Mouse (Mus musculus) hindbrain, embryonic 10.5 days (tissue): Measurements from ENCODE around the gene Cinp. TPM values are rescaled to one million over a fixed set of nuclear protein-coding genes. Genes with fewer than 3 reads are reported as not detected.
A peak's percentile ranks its signal among the peaks of the same experiment; 100 is the strongest.

Source experiments
- DNase-seq: peaks from one replicate; pipeline ENCODE4 v3.0.0-alpha.2; 2017; ENCODE audit warnings: low spot score
- H3K27ac ChIP-seq: fragments of 300-500 bp; sonication (generic); 2 replicates; pipeline ENCODE4 v1.5.1; 2016; ENCODE audit warnings: mild to moderate bottlenecking, moderate library complexity
- H3K27me3 ChIP-seq: fragments of 300-500 bp; sonication (generic); 2 replicates; pipeline ENCODE4 v1.6.1; 2016; ENCODE audit warnings: mild to moderate bottlenecking; ENCODE audit not compliant: poor library complexity, insufficient read depth, severe bottlenecking
- H3K36me3 ChIP-seq: fragments of 300-500 bp; sonication (generic); 2 replicates; pipeline ENCODE4 v1.6.1; 2016; ENCODE audit warnings: mild to moderate bottlenecking, moderate library complexity
- H3K4me1 ChIP-seq: fragments of 300-500 bp; sonication (generic); replicated peaks from 2 replicates; pipeline ENCODE4 v1.6.1; 2016; ENCODE audit warnings: mild to moderate bottlenecking
- H3K4me3 ChIP-seq: fragments of 300-500 bp; sonication (generic); 2 replicates; pipeline ENCODE4 v1.5.1; 2016; ENCODE audit warnings: mild to moderate bottlenecking, moderate library complexity
- H3K9me3 ChIP-seq: fragments of 300-500 bp; sonication (generic); 2 replicates; pipeline ENCODE4 v1.6.1; 2016; ENCODE audit warnings: mild to moderate bottlenecking, moderate library complexity
- WGBS: fragments of 180-500 bp; shearing (Covaris S2); methylation state at CpG from one replicate; pipeline ENCODE4 v1.1.7; 2016; 5-methylcytosine and 5-hydroxymethylcytosine counted together
- polyA plus RNA-seq: library from polyadenylated mRNA; unstranded; fragments of >200 nt; fragmentation: Nextera tagmentation; extraction: Ambion mirVana; gene quantifications from 2 replicates; pipeline ENCODE4 v1.2.1, GENCODE M21; 2016

Gene Cinp
- 82.0 and 92.8 TPM in 2 replicates for polyA plus RNA-seq

DNA sequence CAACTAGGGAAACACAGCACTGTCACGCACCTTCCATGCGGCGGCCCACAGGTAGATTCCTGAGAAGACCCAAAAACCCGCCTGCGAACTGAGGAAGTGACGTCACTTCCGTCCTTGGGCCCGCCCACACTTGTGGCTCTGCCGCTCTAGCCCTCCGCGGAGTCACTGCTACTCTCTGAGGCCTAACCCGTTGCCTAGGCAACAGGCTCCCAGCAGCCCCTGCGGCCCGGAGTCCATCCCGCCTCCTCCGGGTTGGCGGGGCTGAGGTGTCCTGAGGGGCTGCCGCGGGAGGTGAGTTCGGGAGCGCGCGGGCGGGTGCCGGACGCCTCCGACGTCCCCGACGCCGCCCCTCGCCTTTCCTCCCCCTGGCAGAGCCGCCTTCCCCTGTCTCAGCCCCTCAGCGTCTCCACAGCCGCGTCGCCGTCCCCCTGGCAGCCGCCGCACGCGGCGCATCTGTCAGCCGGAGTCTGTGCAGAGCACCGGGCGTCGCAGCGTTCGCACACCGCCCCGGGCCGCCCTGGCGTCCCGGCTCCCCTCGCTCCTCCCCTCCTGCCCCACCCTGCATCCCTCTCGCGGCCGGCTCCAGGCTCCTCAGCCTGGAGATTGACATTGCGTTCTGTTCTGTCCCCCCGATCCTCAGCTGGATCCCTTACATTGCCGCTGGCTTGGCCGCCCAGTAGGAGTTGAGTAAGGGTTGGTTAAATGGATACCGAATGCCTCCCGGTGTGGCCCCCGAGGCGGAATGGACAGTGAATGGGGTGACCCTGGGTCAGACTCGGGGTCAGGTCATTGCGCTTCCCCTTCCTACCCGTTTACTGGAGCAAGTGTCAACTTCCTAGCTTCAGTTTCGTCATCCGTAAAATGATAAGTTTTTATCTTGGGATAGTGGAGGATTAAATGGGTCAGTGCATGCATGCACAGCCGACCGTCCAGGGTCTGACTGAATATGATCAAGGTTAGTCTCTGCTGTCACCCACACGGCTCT lies at the start of gene Cinp, which contains the start of gene Tecpr2:
TSS of gene Cinp (minus strand) at position 110 of the 985 bp plus-strand sequence.
TSS of gene Tecpr2 (plus strand) at position 229 of the 985 bp plus-strand sequence.
- WGBS = 1% methylated on average over 74 of the region's 74 CpGs
- peak within 1 kb of the TSS; percentile 95 for H3K4me3 ChIP-seq
- peak within 1 kb of the TSS; percentile 95 for H3K27ac ChIP-seq
- H3K4me1 ChIP-seq = peaks cover 29% of the 10 kb centered on the region
- peaks cover 4% of the 10 kb centered on the region; the same call in 1 of the 2 replicates for H3K36me3 ChIP-seq
- DNase-seq = peak; percentile 97
- H3K9me3 ChIP-seq = no peaks in the 10 kb centered on the region
- no peaks in the 10 kb centered on the region for H3K27me3 ChIP-seq

DNA sequence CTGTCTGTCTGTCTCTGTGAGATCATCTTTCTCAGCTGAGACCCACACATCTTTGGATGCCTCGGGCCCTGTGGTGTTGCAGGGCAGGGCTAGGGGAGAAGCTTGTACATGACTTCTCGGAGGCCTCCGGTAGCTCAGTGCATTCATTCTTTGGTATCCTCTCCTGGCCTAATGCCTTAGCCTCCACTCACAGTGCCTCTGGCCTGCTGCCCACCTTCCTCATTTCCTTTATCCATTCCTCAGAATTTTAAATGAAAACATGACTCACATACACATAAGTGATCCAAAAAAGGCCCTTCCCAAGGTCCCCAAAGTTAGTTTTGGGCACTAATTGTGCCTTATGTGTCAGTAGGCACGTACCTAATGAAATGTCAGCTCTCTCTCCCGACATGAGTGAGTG lies 48.6 kb upstream of the Cinp start:
- Histone ChIP-seq H3K27ac (no peak overlapping the region), H3K9me3 (no peaks in the 10 kb centered on the region), H3K4me1 (0 out of 2 replicates have a peak, but pooled peaks cover 5% of the 10 kb centered on the region), H3K4me3 (no peak overlapping the region), H3K27me3 (no peaks in the 10 kb centered on the region), H3K36me3 (peaks cover 68% of the 10 kb centered on the region)
- DNase-seq = no peak
- 93% methylated on average over 5 of the region's 5 CpGs for WGBS

DNA sequence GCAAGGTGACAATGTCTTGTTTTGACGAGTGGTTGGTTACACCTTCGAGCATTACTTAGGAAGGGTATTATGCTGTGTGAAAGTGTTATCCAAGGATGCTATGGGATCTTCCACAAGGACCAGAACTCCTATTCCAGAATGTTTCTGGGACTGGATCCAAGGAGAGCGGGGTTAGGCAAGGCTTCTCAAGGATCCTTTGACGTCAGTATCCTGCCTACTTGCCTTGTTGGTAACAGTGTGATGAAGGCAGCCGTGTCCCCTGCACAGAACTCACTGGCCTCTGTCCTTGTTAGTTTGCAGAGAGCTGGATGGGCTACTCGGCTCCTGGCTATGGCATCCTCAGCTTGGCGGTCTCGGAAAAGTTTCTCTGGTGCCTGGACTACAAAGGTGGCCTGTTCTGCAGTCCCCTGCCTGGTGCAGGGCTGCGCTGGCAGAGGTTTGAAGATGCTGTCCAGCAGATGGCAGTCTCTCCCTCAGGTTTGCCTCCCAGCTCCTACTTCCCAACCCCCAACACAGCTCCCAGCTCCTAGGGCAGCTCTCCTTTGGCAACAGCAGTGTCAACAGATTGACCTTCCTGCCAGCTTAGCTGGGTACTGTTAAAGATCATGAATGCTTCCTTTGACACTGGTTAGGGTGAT lies 47.2 kb upstream of the Cinp start:
- no peak overlapping the region for H3K4me3 ChIP-seq
- 66% methylated on average over 9 of the region's 9 CpGs for WGBS
- H3K4me1 ChIP-seq = 0 out of 2 replicates have a peak, but pooled peaks cover 5% of the 10 kb centered on the region
- H3K36me3 ChIP-seq = peaks cover 72% of the 10 kb centered on the region
- peak; percentile 68 for DNase-seq
- no peak overlapping the region for H3K27ac ChIP-seq
- H3K27me3 ChIP-seq = no peaks in the 10 kb centered on the region
- no peaks in the 10 kb centered on the region for H3K9me3 ChIP-seq

DNA sequence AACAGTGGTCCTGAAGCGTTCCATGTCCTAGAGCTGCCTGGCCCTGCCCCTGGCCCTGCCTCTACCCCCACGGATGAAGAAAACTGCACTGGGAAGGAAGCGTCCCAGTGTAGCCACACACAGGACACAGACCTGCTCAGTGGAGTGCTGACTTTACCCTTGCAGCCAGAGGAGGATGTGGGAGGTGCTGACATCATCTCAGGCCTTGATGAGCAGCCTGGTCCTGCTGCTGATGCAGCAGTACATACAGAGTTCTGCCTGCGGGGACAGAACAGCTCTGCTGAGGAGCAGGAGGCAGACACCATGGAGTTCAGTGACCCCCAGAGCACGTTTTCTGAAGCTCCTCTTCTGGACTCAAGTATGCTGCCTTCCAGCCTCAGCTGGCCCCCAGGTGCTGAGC lies 43.9 kb upstream of the Cinp start:
- WGBS = 75% methylated on average over 5 of the region's 5 CpGs
- no peaks in the 10 kb centered on the region for H3K27me3 ChIP-seq
- H3K27ac ChIP-seq = no peak overlapping the region
- peaks cover 67% of the 10 kb centered on the region for H3K36me3 ChIP-seq
- no peak overlapping the region for H3K4me3 ChIP-seq
- DNase-seq = no peak
- H3K9me3 ChIP-seq = no peaks in the 10 kb centered on the region
- 0 out of 2 replicates have a peak, but pooled peaks cover 5% of the 10 kb centered on the region for H3K4me1 ChIP-seq

DNA sequence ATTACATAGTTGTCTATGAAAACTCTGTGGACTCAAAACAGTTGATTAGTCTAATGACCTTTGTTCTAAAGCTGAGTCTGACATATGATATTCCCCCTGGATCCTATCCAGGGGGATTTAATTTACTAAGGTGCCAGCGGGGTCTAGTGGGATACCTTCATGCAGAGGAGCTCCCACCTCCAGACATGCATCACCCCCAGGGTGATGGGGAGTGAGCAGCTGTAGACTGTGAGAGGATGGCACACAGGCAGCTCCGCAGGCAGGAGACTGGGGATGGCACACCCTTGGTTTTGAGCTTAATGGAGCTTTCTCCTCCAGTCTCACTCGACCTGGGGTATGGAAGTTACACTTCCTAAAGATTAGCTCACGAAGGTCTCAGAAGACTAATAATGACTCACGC lies 32.6 kb upstream of the Cinp start:
- no peak overlapping the region for H3K4me3 ChIP-seq
- H3K9me3 ChIP-seq = no peaks in the 10 kb centered on the region
- no peaks in the 10 kb centered on the region for H3K4me1 ChIP-seq
- no peaks in the 10 kb centered on the region for H3K27me3 ChIP-seq
- WGBS = 85% methylated on average over 5 of the region's 5 CpGs
- peaks cover 55% of the 10 kb centered on the region for H3K36me3 ChIP-seq
- H3K27ac ChIP-seq = no peak overlapping the region
- no peak for DNase-seq

DNA sequence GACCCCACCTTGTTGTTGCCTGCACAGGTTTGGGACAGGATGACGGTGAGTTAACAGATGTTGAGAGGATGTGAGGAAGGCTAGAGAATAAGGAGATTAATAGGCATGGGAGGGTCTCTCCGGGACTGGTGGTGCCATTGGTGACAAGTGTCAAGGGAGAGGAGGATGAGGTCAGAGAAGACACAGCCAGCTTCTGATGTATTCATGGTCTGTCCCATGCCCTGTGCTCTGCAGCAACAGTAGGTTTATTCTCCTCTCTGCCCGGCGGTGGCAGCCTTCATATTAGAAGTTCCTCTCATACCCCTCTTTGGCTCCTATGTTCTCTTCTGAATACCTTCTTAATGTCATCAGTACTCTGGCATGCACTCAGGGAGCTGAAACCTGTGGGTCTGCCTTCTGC lies 31.3 kb upstream of the Cinp start:
- Histone ChIP-seq H3K27me3 (no peaks in the 10 kb centered on the region), H3K36me3 (peaks cover 59% of the 10 kb centered on the region), H3K9me3 (no peaks in the 10 kb centered on the region), H3K4me3 (no peak overlapping the region), H3K27ac (no peak overlapping the region), H3K4me1 (no peaks in the 10 kb centered on the region)
- WGBS = 93% methylated on average over 4 of the region's 4 CpGs
- DNase-seq = no peak

DNA sequence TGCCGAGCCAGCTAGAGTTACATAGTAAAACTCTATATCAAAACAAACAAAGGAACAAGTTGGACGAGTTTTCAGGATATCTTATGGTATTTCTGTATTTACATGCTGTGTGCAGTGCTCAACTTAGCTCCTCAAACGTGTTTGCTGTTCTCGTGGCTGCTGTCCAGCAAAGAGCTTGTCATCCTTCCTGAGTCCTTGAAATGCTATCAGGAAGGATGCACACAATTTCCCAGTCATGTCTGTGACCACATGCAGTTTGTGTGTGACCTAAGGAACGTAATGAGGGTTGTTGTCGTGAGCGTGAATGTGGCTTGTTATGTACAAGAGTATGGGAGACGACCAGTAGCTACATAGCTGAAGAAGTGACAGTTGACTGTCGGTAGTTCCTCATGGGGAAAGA lies 26.8 kb upstream of the Cinp start:
- Histone ChIP-seq H3K9me3 (no peaks in the 10 kb centered on the region), H3K27me3 (no peaks in the 10 kb centered on the region), H3K27ac (no peak overlapping the region), H3K4me3 (no peak overlapping the region), H3K36me3 (peaks cover 54% of the 10 kb centered on the region), H3K4me1 (no peaks in the 10 kb centered on the region)
- WGBS = 92% methylated on average over 9 of the region's 9 CpGs
- DNase-seq = no peak

DNA sequence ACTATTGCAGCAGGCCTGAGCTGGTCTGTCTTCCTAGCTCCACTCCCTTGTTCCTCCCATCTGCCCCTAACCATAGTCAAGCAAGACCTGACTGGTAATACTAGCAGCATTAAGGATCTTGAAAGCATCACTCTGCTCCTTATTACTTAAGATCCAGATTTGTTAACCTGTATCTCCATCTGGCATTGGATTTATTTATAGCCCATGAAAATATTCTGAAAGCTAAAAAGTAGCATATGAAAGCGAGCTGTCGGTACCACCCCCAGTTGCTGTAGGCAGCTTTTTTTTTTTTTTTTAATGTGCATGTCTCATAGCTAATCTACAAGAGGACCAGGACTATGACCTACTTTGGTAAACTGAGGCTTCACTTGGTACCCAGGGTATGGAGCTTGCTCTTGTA lies 21.0 kb upstream of the Cinp start:
- H3K9me3 ChIP-seq = no peaks in the 10 kb centered on the region
- H3K27ac ChIP-seq = no peak overlapping the region
- H3K4me1 ChIP-seq = no peaks in the 10 kb centered on the region
- H3K36me3 ChIP-seq = peaks cover 14% of the 10 kb centered on the region
- no peaks in the 10 kb centered on the region for H3K27me3 ChIP-seq
- DNase-seq = no peak
- WGBS = 98% methylated on average over 2 of the region's 2 CpGs
- no peak overlapping the region for H3K4me3 ChIP-seq

DNA sequence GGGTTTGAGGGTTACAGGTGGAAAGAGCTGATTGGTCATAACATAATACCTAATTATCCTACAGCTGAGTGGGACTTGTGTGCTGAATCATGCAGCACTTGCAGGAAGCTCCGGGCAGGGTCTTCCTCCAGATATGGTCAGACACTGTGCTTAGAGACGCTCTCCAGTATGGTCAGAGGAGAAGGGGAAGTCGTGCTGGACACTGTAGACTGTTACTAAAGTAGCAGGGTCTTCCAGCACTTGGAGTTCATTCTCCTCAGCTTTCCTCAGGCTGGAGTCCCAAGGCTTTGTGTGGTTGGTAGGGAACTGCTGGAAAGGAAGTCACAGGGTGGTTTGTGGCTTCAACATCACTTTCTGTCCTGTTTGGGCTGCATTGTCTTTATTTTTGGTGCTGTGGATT lies 18.9 kb upstream of the Cinp start:
- H3K4me3 ChIP-seq = no peak overlapping the region
- WGBS = 84% methylated on average over 3 of the region's 3 CpGs
- H3K36me3 ChIP-seq = peaks cover 4% of the 10 kb centered on the region
- H3K9me3 ChIP-seq = no peaks in the 10 kb centered on the region
- no peaks in the 10 kb centered on the region for H3K27me3 ChIP-seq
- no peak for DNase-seq
- H3K27ac ChIP-seq = no peak overlapping the region
- no peaks in the 10 kb centered on the region for H3K4me1 ChIP-seq

DNA sequence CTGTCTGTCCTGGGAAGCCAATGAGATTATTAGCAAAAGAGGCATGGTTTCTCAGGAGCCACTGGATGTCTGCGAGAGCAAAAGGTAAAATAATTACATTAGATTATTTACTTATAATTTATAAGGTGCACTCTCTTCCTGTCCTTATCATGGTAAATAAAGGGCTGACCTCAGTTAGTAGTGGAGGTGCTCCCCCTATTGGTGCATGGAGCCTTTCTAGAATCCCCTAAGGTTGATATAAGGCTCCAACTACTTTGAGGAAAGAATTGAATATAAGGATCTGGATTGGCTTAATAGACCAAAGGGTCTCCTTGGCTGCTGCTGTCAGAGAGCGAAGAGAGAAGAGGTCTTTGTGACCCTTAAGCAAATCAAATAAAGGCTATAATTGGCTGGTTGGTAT lies 14.6 kb upstream of the Cinp start:
- WGBS = 90% methylated on average over 2 of the region's 2 CpGs
- Histone ChIP-seq H3K27ac (no peak overlapping the region), H3K4me1 (no peaks in the 10 kb centered on the region), H3K4me3 (no peak overlapping the region), H3K36me3 (no peaks in the 10 kb centered on the region), H3K9me3 (no peaks in the 10 kb centered on the region), H3K27me3 (no peaks in the 10 kb centered on the region)
- no peak for DNase-seq

DNA sequence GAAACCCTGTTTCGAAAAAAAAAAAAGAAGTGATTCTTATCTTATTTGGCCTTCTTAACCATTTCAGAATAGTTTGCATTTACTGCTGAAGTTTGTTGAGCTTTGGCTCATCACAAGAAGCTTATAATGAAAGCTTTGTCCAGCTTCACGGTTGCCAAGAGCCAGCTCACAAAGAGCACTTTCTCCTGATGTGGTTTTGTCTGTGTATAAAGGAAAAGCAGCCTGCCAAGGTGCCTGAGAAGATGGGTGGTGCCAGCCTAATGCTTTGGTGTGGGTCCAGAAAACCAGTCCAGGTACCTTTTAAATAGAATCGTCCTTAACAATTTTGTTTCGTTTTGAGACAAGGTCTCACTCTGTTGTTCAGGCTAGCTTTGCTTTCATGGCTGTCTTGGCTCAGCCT lies 13.2 kb upstream of the Cinp start:
- Histone ChIP-seq H3K36me3 (0 out of 2 replicates have a peak, but pooled peaks cover 4% of the 10 kb centered on the region), H3K27me3 (no peaks in the 10 kb centered on the region), H3K9me3 (no peaks in the 10 kb centered on the region), H3K27ac (no peak overlapping the region), H3K4me3 (no peak overlapping the region), H3K4me1 (no peaks in the 10 kb centered on the region)
- no peak for DNase-seq
- WGBS = 81% methylated on average over 4 of the region's 4 CpGs

DNA sequence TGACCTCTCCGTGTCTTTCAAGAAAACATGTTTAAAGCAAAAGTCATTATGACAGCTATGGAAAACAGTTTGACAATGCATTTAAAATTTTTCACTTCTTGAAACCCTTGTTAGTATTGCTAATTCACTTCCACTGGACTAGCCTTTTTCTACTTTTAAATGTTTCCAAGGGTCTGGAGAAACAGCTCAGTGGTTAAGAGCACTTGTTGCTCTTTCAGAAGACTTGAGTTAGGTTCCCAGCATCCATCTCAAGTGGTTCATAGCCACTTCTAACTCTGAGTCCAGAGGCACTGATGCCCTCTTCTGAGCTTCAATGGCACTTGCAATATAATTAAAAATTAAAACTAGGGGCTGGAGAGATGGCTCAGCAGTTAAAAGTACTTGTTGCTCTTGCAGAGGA lies 2.9 kb upstream of the Cinp start:
- no peaks in the 10 kb centered on the region for H3K27me3 ChIP-seq
- H3K4me1 ChIP-seq = peaks cover 29% of the 10 kb centered on the region
- no peak overlapping the region for H3K27ac ChIP-seq
- no peak overlapping the region for H3K4me3 ChIP-seq
- no peaks in the 10 kb centered on the region for H3K9me3 ChIP-seq
- WGBS = 96% methylated on average over 1 of the region's 1 CpGs
- peaks cover 4% of the 10 kb centered on the region for H3K36me3 ChIP-seq
- no peak for DNase-seq

DNA sequence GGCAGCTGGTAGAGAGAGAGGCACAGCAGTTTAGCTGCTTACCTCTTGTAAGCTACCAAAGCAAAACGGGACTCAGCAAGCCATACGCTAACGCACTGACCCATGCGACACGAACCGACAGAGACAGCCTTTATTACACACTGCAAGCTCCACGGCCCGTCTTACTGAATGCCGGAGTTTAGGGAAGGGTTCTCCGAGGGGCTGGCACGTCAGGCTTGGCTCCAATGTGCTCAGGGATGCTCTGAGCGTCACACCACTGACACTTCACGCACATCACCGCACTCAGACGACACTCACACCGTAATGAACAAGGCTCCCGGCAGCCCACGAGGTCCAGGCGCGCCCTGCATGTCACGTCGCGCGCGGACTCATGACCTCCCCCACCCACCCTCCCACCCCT lies 339 bp downstream of the Cinp start:
- Histone ChIP-seq H3K9me3 (no peaks in the 10 kb centered on the region), H3K27me3 (no peaks in the 10 kb centered on the region), H3K4me1 (peaks cover 29% of the 10 kb centered on the region), H3K4me3 (peak overlapping the region; percentile 95), H3K27ac (peak overlapping the region; percentile 95), H3K36me3 (peaks cover 10% of the 10 kb centered on the region)
- DNase-seq = no peak
- WGBS = under 1% methylated on average over 25 of the region's 25 CpGs
